Mouse (Mus musculus) small intestine, adult 2 months (tissue): ENCODE measurements around the gene Slco3a1. TPM values are rescaled to one million over a fixed set of nuclear protein-coding genes. Genes with fewer than 3 reads are reported as not detected.

Experiments
- H3K27ac ChIP-seq: fragments of 200-500 bp; 2 replicates; pipeline ENCODE4 v1.5.1; 2012; ENCODE audit warnings: low read depth, low read length, control low read depth, inconsistent platforms; ENCODE audit not compliant: insufficient read depth
- H3K27me3 ChIP-seq: fragments of 200-500 bp; 2 replicates; pipeline ENCODE4 v1.6.1; 2012; ENCODE audit warnings: mild to moderate bottlenecking, moderate library complexity, low read length, inconsistent platforms; ENCODE audit not compliant: control insufficient read depth, insufficient read depth
- H3K36me3 ChIP-seq: fragments of 200-500 bp; 2 replicates; pipeline ENCODE4 v1.6.1; 2012; ENCODE audit warnings: mild to moderate bottlenecking, low read length, control low read depth, inconsistent platforms; ENCODE audit not compliant: control insufficient read depth, insufficient read depth
- H3K4me1 ChIP-seq: fragments of 200-500 bp; 2 replicates; pipeline ENCODE4 v1.6.1; 2012; ENCODE audit warnings: low read length, inconsistent platforms, mixed read lengths; ENCODE audit not compliant: control insufficient read depth, insufficient read depth, insufficient read length
- H3K4me3 ChIP-seq: fragments of 200-500 bp; 2 replicates; pipeline ENCODE4 v1.5.1; 2012; ENCODE audit warnings: low read depth, mild to moderate bottlenecking, control low read depth, inconsistent platforms, low read length, moderate library complexity
- CTCF ChIP-seq: fragments of 200-500 bp; IDR thresholded peaks from 2 replicates; pipeline ENCODE4 v1.5.1; 2012; ENCODE audit warnings: low read depth, mild to moderate bottlenecking, control low read depth, inconsistent platforms, low read length, moderate library complexity, mixed read lengths; ENCODE audit not compliant: insufficient replicate concordance, insufficient read length; ENCODE audit errors: extremely low read depth
- POLR2A ChIP-seq: fragments of 200-500 bp; IDR thresholded peaks from 2 replicates; pipeline ENCODE4 v1.6.1; 2012; ENCODE audit warnings: low read depth, mild to moderate bottlenecking, control low read depth, inconsistent platforms, low read length, moderate library complexity
- WGBS: fragments of 180-500 bp; shearing (Covaris S2); methylation state at CpG from one replicate; pipeline ENCODE4 v1.1.7; 2018; 5-methylcytosine and 5-hydroxymethylcytosine counted together
- polyA plus RNA-seq: library from polyadenylated mRNA; depleted of rRNA; stranded (reverse); fragments of >200 nt; gene quantifications from 2 replicates; pipeline ENCODE4 v1.2.3, GENCODE M21; 2012

The Slco3a1 gene
- polyA plus RNA-seq, 1 experiment, result 15.3 TPM

DNA sequence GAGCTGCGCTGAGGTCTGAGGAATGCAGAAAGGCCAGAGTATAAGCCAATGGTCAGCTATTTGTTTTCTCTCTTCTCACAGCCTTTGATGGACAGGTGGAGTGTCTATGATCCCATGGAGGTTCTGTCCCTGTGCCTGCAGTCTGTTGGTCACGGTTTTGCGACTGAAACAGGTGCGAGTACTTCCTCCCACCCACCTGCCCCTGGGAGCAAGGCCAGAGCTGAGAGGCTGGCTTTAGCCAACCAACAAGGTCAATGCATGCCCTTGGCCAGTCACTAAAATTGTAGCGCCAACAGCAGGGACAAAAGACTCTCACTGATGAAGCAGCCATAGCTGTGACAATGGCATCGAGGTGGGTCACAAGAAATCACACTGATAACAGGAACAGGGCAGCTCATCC, 154.9 kb downstream of the Slco3a1 start:
- no peaks in the 10 kb centered on the region for H3K27me3 ChIP-seq
- TF ChIP-seq POLR2A (no peak), CTCF (no peak)
- WGBS, result 74% methylated on average over 6 of the region's 6 CpGs
- no peak overlapping the region for H3K27ac ChIP-seq
- no peak overlapping the region for H3K4me3 ChIP-seq
- H3K4me1 ChIP-seq, result peaks cover 7% of the 10 kb centered on the region; the same call in 1 of the 2 replicates
- no peaks in the 10 kb centered on the region for H3K36me3 ChIP-seq

DNA sequence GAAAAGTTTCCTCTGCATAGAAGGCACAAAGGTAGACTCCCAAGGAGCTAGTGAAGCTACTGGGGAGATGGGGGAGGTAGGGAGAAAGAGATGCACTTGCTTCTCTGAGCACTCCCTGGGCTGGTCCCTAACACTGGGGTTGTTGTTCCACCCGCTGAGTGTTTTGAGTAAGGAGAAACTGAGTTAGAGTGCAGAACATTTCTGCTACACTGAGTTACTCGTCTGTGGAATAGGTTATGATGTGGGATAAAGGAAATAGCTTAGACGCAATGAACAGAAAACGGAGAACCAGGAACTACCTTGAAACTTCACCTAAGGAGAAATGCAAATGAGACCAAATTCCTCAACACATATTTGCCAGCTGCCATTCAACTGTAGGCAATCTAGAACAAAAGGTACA, 155.4 kb downstream of the Slco3a1 start:
- Histone ChIP-seq H3K27ac (no peak overlapping the region), H3K4me1 (peaks cover 7% of the 10 kb centered on the region; the same call in 1 of the 2 replicates)
- 49% methylated on average over 4 of the region's 4 CpGs for WGBS

DNA sequence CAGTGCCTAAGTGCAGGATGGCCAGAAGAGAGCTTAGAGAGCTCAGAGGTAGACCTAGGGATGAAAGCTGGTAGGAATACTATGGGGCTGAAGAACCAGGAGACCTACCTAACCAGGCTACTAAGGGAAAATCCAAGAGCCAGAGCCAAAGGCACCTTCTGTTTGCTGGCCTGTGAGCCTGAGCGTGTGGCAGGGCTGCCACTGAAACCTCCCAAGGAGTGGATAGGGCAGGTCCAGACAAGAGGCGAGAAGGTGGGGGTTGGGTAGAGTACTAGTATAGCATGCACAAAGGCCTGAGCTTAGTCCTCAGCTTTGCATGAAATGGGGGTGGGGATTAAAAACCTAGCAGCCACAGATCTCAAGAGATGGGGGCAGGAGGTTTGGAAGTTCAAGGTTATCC, 156.3 kb downstream of the Slco3a1 start:
- Histone ChIP-seq H3K4me1 (peaks cover 7% of the 10 kb centered on the region; the same call in 1 of the 2 replicates), H3K27ac (no peak overlapping the region), H3K36me3 (no peaks in the 10 kb centered on the region), H3K4me3 (no peak overlapping the region), H3K27me3 (no peaks in the 10 kb centered on the region)
- WGBS, result 68% methylated on average over 2 of the region's 2 CpGs
- no peak for TF ChIP-seq POLR2A
- no peak for TF ChIP-seq CTCF

More for the DNA sequence above, 155.4 kb downstream of the Slco3a1 start:
- no peak for TF ChIP-seq CTCF
- Histone ChIP-seq H3K27me3 (no peaks in the 10 kb centered on the region), H3K4me3 (no peak overlapping the region), H3K36me3 (no peaks in the 10 kb centered on the region)

DNA sequence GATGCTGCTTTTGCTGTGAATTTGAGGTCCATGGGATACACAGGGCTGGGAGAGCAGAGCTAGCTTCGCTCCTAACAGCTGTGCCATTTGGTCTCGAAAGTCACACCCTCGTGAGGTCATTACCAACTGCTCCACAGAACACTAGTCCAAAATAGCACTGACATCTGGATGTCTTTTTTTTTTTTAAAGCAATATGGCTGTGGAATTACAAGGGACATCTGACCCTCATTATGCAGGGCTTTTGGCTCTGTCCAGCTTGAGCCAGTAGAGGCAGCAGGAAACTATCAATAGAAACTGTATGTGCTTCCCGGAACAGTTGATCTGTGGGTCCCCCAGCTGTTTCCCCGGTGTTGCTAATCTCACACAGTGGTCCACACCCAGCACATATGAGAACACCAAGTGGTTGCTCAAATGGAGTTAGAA, 163.1 kb downstream of the Slco3a1 start:
- H3K27me3 ChIP-seq, result no peaks in the 10 kb centered on the region
- TF ChIP-seq CTCF, result no peak
- H3K27ac ChIP-seq, result no peak overlapping the region
- H3K4me3 ChIP-seq, result no peak overlapping the region
- WGBS, result 64% methylated on average over 5 of the region's 5 CpGs
- H3K36me3 ChIP-seq, result no peaks in the 10 kb centered on the region
- no peaks in the 10 kb centered on the region; the same call in 1 of the 2 replicates for H3K4me1 ChIP-seq

DNA sequence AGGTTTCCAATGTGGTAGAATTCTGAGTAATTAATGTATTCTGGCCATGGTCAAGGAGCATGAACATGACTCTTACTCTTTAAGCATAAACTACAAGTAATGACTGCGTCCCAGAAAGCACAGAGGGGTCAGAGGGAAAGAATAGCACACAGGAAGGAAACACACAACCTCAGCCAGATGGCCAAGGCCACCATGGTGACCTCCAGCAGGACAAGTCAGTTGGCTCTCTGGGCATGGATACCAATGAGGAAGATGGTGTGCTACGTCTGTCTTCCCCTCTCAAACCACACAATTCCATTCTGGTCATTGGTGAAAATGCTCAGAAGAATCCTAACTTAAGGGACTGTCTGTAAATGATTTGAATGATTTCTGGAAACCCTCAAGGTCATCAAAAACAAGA, 165.0 kb downstream of the Slco3a1 start:
- Histone ChIP-seq H3K4me1 (no peaks in the 10 kb centered on the region; the same call in 1 of the 2 replicates), H3K36me3 (no peaks in the 10 kb centered on the region), H3K27me3 (no peaks in the 10 kb centered on the region), H3K4me3 (no peak overlapping the region), H3K27ac (no peak overlapping the region)
- WGBS, result 77% methylated on average over 2 of the region's 2 CpGs
- TF ChIP-seq POLR2A (no peak), CTCF (no peak)

DNA sequence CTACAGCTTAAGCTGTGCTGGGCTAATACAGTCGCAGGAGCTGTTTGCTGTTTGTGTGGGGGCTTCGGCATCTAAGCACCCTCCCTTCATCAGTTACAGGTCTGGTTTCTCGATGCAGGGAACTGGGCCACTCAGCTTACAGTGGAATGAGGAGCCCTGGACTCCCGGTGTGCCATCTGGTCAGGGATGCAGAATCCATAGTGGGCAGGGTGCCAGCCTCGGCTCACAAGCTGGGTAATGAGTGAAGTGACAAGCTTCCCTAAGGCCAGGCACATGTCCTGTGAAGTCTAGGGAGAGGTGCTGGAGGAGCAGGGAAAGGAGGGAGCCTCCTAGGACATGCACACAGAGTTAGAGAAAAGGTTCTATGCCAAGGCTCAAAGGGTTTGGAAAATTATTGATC, 168.3 kb downstream of the Slco3a1 start:
- Histone ChIP-seq H3K4me3 (no peak overlapping the region), H3K27me3 (no peaks in the 10 kb centered on the region), H3K36me3 (no peaks in the 10 kb centered on the region), H3K4me1 (no peaks in the 10 kb centered on the region), H3K27ac (no peak overlapping the region)
- TF ChIP-seq POLR2A (no peak), CTCF (no peak)
- WGBS, result 53% methylated on average over 5 of the region's 5 CpGs

DNA sequence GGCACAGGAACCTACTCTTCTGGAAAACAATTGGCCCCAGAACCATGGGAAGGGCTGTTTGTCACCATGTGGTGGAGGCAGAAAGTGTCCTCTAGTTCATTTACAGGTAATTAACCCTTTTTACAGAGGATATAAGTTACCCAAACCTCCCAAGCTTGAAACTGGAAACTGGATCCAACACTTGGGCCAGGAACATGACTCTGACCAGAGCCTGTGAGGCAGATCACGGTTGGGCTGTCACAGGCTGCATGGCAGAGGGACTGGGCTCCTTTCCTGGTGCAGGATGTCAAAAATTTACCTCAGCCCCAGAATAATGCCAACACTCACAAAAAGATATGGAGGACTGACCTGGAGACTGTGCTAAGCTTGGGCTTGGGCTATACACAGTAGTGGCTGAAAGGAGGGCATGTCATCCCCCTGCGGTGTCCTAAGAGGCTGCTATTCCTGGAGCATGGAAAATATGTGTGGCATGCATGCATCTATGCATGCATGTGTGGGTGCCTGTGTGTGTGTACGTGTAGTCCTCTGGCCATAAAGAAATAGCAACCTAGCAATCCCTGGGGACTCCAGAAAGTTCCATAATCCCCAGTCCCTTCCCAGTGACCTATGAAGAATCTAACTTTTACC, 171.4 kb downstream of the Slco3a1 start:
- peaks cover 4% of the 10 kb centered on the region; the same call in 1 of the 2 replicates for H3K4me1 ChIP-seq
- 85% methylated on average over 3 of the region's 3 CpGs for WGBS
- H3K36me3 ChIP-seq, result no peaks in the 10 kb centered on the region
- no peak overlapping the region for H3K4me3 ChIP-seq
- no peak overlapping the region for H3K27ac ChIP-seq
- no peak for TF ChIP-seq POLR2A
- TF ChIP-seq CTCF, result no peak
- H3K27me3 ChIP-seq, result no peaks in the 10 kb centered on the region
